Mouse (Mus musculus) embryonic facial prominence, embryonic 13.5 days (tissue): ENCODE data around the gene Bag6. TPM values are rescaled to one million over a fixed set of nuclear protein-coding genes. Genes with fewer than 3 reads are reported as not detected.

Experiments
- ATAC-seq: fragments of 200-750 bp; cut with Nextera tagmentation; 2 replicates; pipeline ENCODE4 v1.8.0; 2017; ENCODE audit warnings: low read depth; ENCODE audit not compliant: insufficient number of reproducible peaks, insufficient read depth, low FRiP score, low TSS enrichment
- H3K27ac ChIP-seq: fragments of 300-500 bp; sonication (generic); 2 replicates; pipeline ENCODE4 v1.5.1; 2015; ENCODE audit warnings: moderate library complexity, mild to moderate bottlenecking, inconsistent platforms
- H3K27me3 ChIP-seq: fragments of 300-500 bp; sonication (generic); 2 replicates; pipeline ENCODE4 v1.6.1; 2015; ENCODE audit warnings: mild to moderate bottlenecking, inconsistent platforms
- H3K36me3 ChIP-seq: fragments of 300-500 bp; sonication (generic); 2 replicates; pipeline ENCODE4 v1.6.1; 2015; ENCODE audit warnings: mild to moderate bottlenecking, inconsistent platforms
- H3K4me1 ChIP-seq: fragments of 300-500 bp; sonication (generic); 2 replicates; pipeline ENCODE4 v1.6.1; 2015; ENCODE audit warnings: inconsistent platforms
- H3K4me2 ChIP-seq: fragments of 300-500 bp; sonication (generic); 2 replicates; pipeline ENCODE4 v1.6.1; 2015; ENCODE audit warnings: moderate library complexity, mild to moderate bottlenecking, inconsistent platforms
- H3K4me3 ChIP-seq: fragments of 300-500 bp; sonication (generic); 2 replicates; pipeline ENCODE4 v1.5.1; 2015; ENCODE audit warnings: mild to moderate bottlenecking, inconsistent platforms
- H3K9ac ChIP-seq: fragments of 300-500 bp; sonication (generic); 2 replicates; pipeline ENCODE4 v1.6.1; 2015; ENCODE audit warnings: mild to moderate bottlenecking, inconsistent platforms
- H3K9me3 ChIP-seq: fragments of 300-500 bp; sonication (generic); 2 replicates; pipeline ENCODE4 v1.6.1; 2016; ENCODE audit warnings: inconsistent platforms
- WGBS: fragments of 180-500 bp; shearing (Covaris S2); methylation state at CpG from one replicate; pipeline ENCODE4 v1.1.7; 2015; ENCODE audit warnings: mixed read lengths; 5-methylcytosine and 5-hydroxymethylcytosine counted together
- polyA plus RNA-seq: library from polyadenylated mRNA; unstranded; fragments of >200 nt; fragmentation: Nextera tagmentation; extraction: Ambion mirVana; gene quantifications from 2 replicates; pipeline ENCODE4 v1.2.1, GENCODE M21; 2015

Gene Bag6
- polyA plus RNA-seq, 1 experiment from 2014 or later, result 67.8 TPM

- 80% methylated on average over 10 of the region's 10 CpGs for WGBS
Observed at GRCm38 (mm10) chr17:35100196-35100765, 34.7 kb upstream of the Bag6 start.

GRCm38 (mm10) chr17:35101161-35101560, 33.8 kb upstream of the Bag6 start:
- 90% methylated on average over 11 of the region's 11 CpGs for WGBS
- Histone ChIP-seq H3K4me3 (no peak overlapping the region), H3K9ac (no peak overlapping the region), H3K9me3 (no peaks in the 10 kb centered on the region), H3K27me3 (no peaks in the 10 kb centered on the region), H3K4me1 (peaks cover 6% of the 10 kb centered on the region; the same call in 1 of the 2 replicates), H3K27ac (no peak overlapping the region), H3K36me3 (peaks cover 80% of the 10 kb centered on the region), H3K4me2 (no peak overlapping the region)
- no peak for ATAC-seq

More at GRCm38 (mm10) chr17:35100196-35100765, 34.7 kb upstream of the Bag6 start:
- no peak for ATAC-seq
- no peak overlapping the region for H3K4me2 ChIP-seq
- H3K27ac ChIP-seq, result no peak overlapping the region
- no peaks in the 10 kb centered on the region for H3K27me3 ChIP-seq
- no peak overlapping the region for H3K4me3 ChIP-seq
- H3K36me3 ChIP-seq, result peaks cover 89% of the 10 kb centered on the region
- H3K9me3 ChIP-seq, result no peaks in the 10 kb centered on the region
- H3K4me1 ChIP-seq, result no peaks in the 10 kb centered on the region
- H3K9ac ChIP-seq, result no peak overlapping the region

GRCm38 (mm10) chr17:35102299-35102698, 32.7 kb upstream of the Bag6 start:
- H3K36me3 ChIP-seq, result peaks cover 69% of the 10 kb centered on the region
- ATAC-seq, result no peak
- H3K4me3 ChIP-seq, result no peak overlapping the region

GRCm38 (mm10) chr17:35103221-35103690, 31.7 kb upstream of the Bag6 start:
- Histone ChIP-seq H3K9ac (no peak overlapping the region), H3K36me3 (peaks cover 59% of the 10 kb centered on the region), H3K27me3 (no peaks in the 10 kb centered on the region), H3K4me2 (no peak overlapping the region), H3K4me3 (no peak overlapping the region), H3K9me3 (no peaks in the 10 kb centered on the region), H3K27ac (no peak overlapping the region), H3K4me1 (peaks cover 8% of the 10 kb centered on the region; the same call in 1 of the 2 replicates)
- ATAC-seq, result no peak
- WGBS, result 71% methylated on average over 6 of the region's 6 CpGs

More at GRCm38 (mm10) chr17:35102299-35102698, 32.7 kb upstream of the Bag6 start:
- Histone ChIP-seq H3K27me3 (no peaks in the 10 kb centered on the region), H3K27ac (no peak overlapping the region), H3K4me1 (peaks cover 8% of the 10 kb centered on the region; the same call in 1 of the 2 replicates), H3K4me2 (no peak overlapping the region), H3K9ac (peak overlapping the region; percentile 32; the same call in 1 of the 2 replicates), H3K9me3 (no peaks in the 10 kb centered on the region)
- WGBS, result 73% methylated on average over 7 of the region's 8 CpGs

- Histone ChIP-seq H3K9me3 (no peaks in the 10 kb centered on the region), H3K9ac (0 out of 2 replicates have a peak overlapping the region, but pooled peaks have one; percentile 46), H3K27ac (no peak overlapping the region), H3K4me1 (peaks cover 8% of the 10 kb centered on the region; the same call in 1 of the 2 replicates), H3K4me3 (no peak overlapping the region), H3K36me3 (peaks cover 51% of the 10 kb centered on the region), H3K27me3 (no peaks in the 10 kb centered on the region), H3K4me2 (no peak overlapping the region)
- 87% methylated on average over 7 of the region's 7 CpGs for WGBS
- no peak for ATAC-seq
Observed at GRCm38 (mm10) chr17:35104079-35104478, 30.9 kb upstream of the Bag6 start.

GRCm38 (mm10) chr17:35104754-35105153, 30.2 kb upstream of the Bag6 start:
- WGBS, result 81% methylated on average over 6 of the region's 6 CpGs
- ATAC-seq, result no peak

GRCm38 (mm10) chr17:35105740-35106389, 29.1 kb upstream of the Bag6 start:
- H3K27me3 ChIP-seq, result no peaks in the 10 kb centered on the region
- no peak overlapping the region for H3K4me3 ChIP-seq
- ATAC-seq, result no peak
- peak overlapping the region; percentile 39 for H3K4me2 ChIP-seq
- H3K9me3 ChIP-seq, result no peaks in the 10 kb centered on the region
- no peak overlapping the region for H3K27ac ChIP-seq
- peaks cover 8% of the 10 kb centered on the region; the same call in 1 of the 2 replicates for H3K4me1 ChIP-seq
- peaks cover 33% of the 10 kb centered on the region for H3K36me3 ChIP-seq
- peak overlapping the region; percentile 37 for H3K9ac ChIP-seq
- 24% methylated on average over 13 of the region's 13 CpGs for WGBS

More at GRCm38 (mm10) chr17:35104754-35105153, 30.2 kb upstream of the Bag6 start:
- Histone ChIP-seq H3K4me1 (peaks cover 8% of the 10 kb centered on the region; the same call in 1 of the 2 replicates), H3K27me3 (no peaks in the 10 kb centered on the region), H3K9me3 (no peaks in the 10 kb centered on the region), H3K4me3 (no peak overlapping the region), H3K9ac (0 out of 2 replicates have a peak overlapping the region, but pooled peaks have one; percentile 44), H3K4me2 (no peak overlapping the region), H3K27ac (no peak overlapping the region), H3K36me3 (peaks cover 44% of the 10 kb centered on the region)

GRCm38 (mm10) chr17:35106522-35106921, 28.5 kb upstream of the Bag6 start:
- H3K27ac ChIP-seq, result no peak overlapping the region
- H3K4me2 ChIP-seq, result peak overlapping the region; percentile 39; the same call in 1 of the 2 replicates
- WGBS, result 62% methylated on average over 3 of the region's 3 CpGs

GRCm38 (mm10) chr17:35108097-35108496, 26.9 kb upstream of the Bag6 start, which contains the start of gene Ly6g5c:
Ly6g5c (plus strand) TSS chr17:35108279.
- no peaks in the 10 kb centered on the region for H3K27me3 ChIP-seq
- no peak within 1 kb of the TSS for H3K27ac ChIP-seq
- no peak within 1 kb of the TSS for H3K4me2 ChIP-seq
- 89% methylated on average over 6 of the region's 6 CpGs for WGBS
- H3K4me3 ChIP-seq, result no peak within 1 kb of the TSS
- peaks cover 11% of the 10 kb centered on the region for H3K36me3 ChIP-seq
- ATAC-seq, result no peak
- H3K9me3 ChIP-seq, result no peaks in the 10 kb centered on the region
- H3K4me1 ChIP-seq, result peaks cover 8% of the 10 kb centered on the region; the same call in 1 of the 2 replicates
- no peak within 1 kb of the TSS for H3K9ac ChIP-seq

More at GRCm38 (mm10) chr17:35106522-35106921, 28.5 kb upstream of the Bag6 start:
- no peaks in the 10 kb centered on the region for H3K9me3 ChIP-seq
- no peak overlapping the region for H3K4me3 ChIP-seq
- H3K27me3 ChIP-seq, result no peaks in the 10 kb centered on the region
- H3K9ac ChIP-seq, result no peak overlapping the region
- ATAC-seq, result no peak
- H3K4me1 ChIP-seq, result peaks cover 8% of the 10 kb centered on the region; the same call in 1 of the 2 replicates
- peaks cover 27% of the 10 kb centered on the region for H3K36me3 ChIP-seq

GRCm38 (mm10) chr17:35111774-35112173, 23.2 kb upstream of the Bag6 start:
- Histone ChIP-seq H3K27ac (no peak overlapping the region), H3K4me3 (no peak overlapping the region), H3K36me3 (peaks cover 30% of the 10 kb centered on the region), H3K27me3 (no peaks in the 10 kb centered on the region), H3K9ac (no peak overlapping the region), H3K9me3 (no peaks in the 10 kb centered on the region), H3K4me1 (no peaks in the 10 kb centered on the region), H3K4me2 (no peak overlapping the region)
- 77% methylated on average over 9 of the region's 9 CpGs for WGBS
- ATAC-seq, result no peak

- Histone ChIP-seq H3K9me3 (no peaks in the 10 kb centered on the region), H3K4me3 (no peak within 1 kb of the TSS), H3K4me1 (peaks cover 8% of the 10 kb centered on the region), H3K27ac (no peak within 1 kb of the TSS), H3K27me3 (no peaks in the 10 kb centered on the region), H3K4me2 (no peak within 1 kb of the TSS), H3K36me3 (peaks cover 56% of the 10 kb centered on the region), H3K9ac (no peak within 1 kb of the TSS)
- 85% methylated on average over 8 of the region's 8 CpGs for WGBS
- no peak for ATAC-seq
Observed at GRCm38 (mm10) chr17:35115046-35116019, 19.6 kb upstream of the Bag6 start, which contains the start of gene Ly6g5b. Ly6g5b (minus strand) TSS chr17:35115428.
